Mouse (Mus musculus) kidney, postnatal 0 days (tissue): ENCODE measurements around the gene Cep295nl. TPM values are rescaled to one million over a fixed set of nuclear protein-coding genes. Genes with fewer than 3 reads are reported as not detected.

Source experiments
- ATAC-seq: fragments of 200-750 bp; cut with Nextera tagmentation; replicated peaks from 2 replicates; pipeline ENCODE4 v1.8.0; 2017; ENCODE audit warnings: low read depth, moderate number of reproducible peaks, moderate TSS enrichment, moderate library complexity; ENCODE audit not compliant: low FRiP score
- DNase-seq: peaks from one replicate; pipeline ENCODE4 v3.0.0-alpha.2; 2016; ENCODE audit warnings: low spot score
- H3K27ac ChIP-seq: fragments of 300-500 bp; sonication (generic); 2 replicates; pipeline ENCODE4 v1.5.1; 2014; ENCODE audit warnings: mild to moderate bottlenecking
- H3K27me3 ChIP-seq: fragments of 300-500 bp; sonication (generic); 2 replicates; pipeline ENCODE4 v1.6.1; 2014; ENCODE audit warnings: low read length, mixed read lengths; ENCODE audit not compliant: insufficient read depth
- H3K36me3 ChIP-seq: fragments of 300-500 bp; sonication (generic); 2 replicates; pipeline ENCODE4 v1.6.1; 2014; ENCODE audit warnings: low read length, mixed read lengths; ENCODE audit not compliant: insufficient read depth
- H3K4me1 ChIP-seq: fragments of 300-500 bp; sonication (generic); replicated peaks from 2 replicates; pipeline ENCODE4 v1.6.1; 2014; ENCODE audit warnings: antibody characterized with exemption, low read length, mixed read lengths; ENCODE audit not compliant: insufficient read depth
- H3K4me2 ChIP-seq: fragments of 300-500 bp; sonication (generic); 2 replicates; pipeline ENCODE4 v1.6.1; 2014; ENCODE audit warnings: mild to moderate bottlenecking, low read length, moderate library complexity, mixed read lengths
- H3K4me3 ChIP-seq: fragments of 300-500 bp; sonication (generic); replicated peaks from 2 replicates; pipeline ENCODE4 v1.5.1; 2014; ENCODE audit warnings: low read depth, low read length
- H3K9ac ChIP-seq: fragments of 300-500 bp; sonication (generic); 2 replicates; pipeline ENCODE4 v1.6.1; 2014; ENCODE audit warnings: low read depth, low read length
- H3K9me3 ChIP-seq: fragments of 300-500 bp; sonication (generic); replicated peaks from 2 replicates; pipeline ENCODE4 v1.6.1; 2016; ENCODE audit warnings: low read length, inconsistent platforms, mixed read lengths
- CTCF ChIP-seq: IDR thresholded peaks from 2 replicates; pipeline ENCODE4 v1.5.1; 2016; ENCODE audit warnings: antibody characterized with exemption, low read depth, mild to moderate bottlenecking, moderate library complexity
- WGBS: fragments of 180-500 bp; shearing (Covaris S2); extraction: QIAGEN DNeasy Blood & Tissue Kit; methylation state at CpG from one replicate; pipeline ENCODE4 v1.1.7; 2014; 5-methylcytosine and 5-hydroxymethylcytosine counted together
- polyA plus RNA-seq: library from polyadenylated mRNA; unstranded; fragments of >200 nt; fragmentation: Nextera tagmentation; extraction: Ambion mirVana; gene quantifications from 2 replicates; pipeline ENCODE4 v1.2.1, GENCODE M21; 2015

Cep295nl gene
- polyA plus RNA-seq, 1 experiment from 2014 or later = 0.46 TPM

DNA sequence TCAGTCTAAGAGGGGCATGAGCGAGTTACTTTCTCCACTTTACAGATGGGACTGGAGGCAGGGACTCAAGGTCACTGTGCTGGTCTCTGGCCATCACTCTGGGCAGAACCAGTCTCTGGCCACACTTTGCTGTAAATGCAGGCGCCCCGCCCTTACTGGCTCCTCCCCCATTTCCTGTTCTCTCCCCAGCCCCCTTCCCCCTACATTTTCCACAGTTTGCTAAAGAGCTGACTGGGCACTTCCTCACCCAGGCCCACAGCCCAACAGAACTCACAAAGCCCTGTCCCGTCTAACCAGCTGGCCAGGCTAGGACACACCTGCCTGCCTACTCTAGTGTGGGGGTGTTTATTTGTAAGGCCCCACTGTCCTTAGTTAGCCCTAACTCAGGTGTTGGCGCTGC lies 6.6 kb upstream of the Cep295nl start:
- ATAC-seq (0 out of 2 replicates have a peak, but pooled peaks have one; percentile 37), DNase-seq (peak; percentile 75)
- H3K4me2 ChIP-seq = no peak overlapping the region
- 0 out of 2 replicates have a peak, but pooled peaks cover 4% of the 10 kb centered on the region for H3K36me3 ChIP-seq
- H3K4me1 ChIP-seq = peaks cover 36% of the 10 kb centered on the region
- no peak overlapping the region for H3K9ac ChIP-seq
- no peaks in the 10 kb centered on the region for H3K27me3 ChIP-seq
- peak overlapping the region; percentile 77 for H3K27ac ChIP-seq
- 21% methylated on average over 5 of the region's 5 CpGs for WGBS
- TF ChIP-seq CTCF = no peak
- no peaks in the 10 kb centered on the region for H3K9me3 ChIP-seq
- H3K4me3 ChIP-seq = no peak overlapping the region

DNA sequence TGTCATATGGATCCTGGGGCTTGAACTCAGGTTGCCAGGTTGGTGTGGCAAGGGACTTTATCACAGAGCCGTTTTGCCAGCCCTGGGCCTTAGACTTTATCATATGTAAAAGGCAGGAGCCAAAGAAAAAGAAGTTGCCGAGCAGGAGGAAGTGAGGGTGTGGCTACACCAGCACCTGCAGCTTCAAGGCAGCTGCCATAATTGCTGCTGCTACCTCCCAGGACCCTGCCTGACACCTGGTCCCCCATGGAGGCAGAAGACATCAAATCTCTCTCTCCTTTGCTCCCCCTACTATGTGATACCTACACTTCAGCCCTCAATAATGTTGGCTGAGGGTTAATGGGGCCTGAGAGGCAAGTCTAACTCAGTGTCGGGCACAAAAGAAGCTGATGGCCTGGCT lies 6.1 kb upstream of the Cep295nl start:
- H3K9ac ChIP-seq = no peak overlapping the region
- ATAC-seq (0 out of 2 replicates have a peak, but pooled peaks have one; percentile 3), DNase-seq (no peak)
- H3K4me1 ChIP-seq = peaks cover 32% of the 10 kb centered on the region
- no peak for TF ChIP-seq CTCF
- no peaks in the 10 kb centered on the region for H3K27me3 ChIP-seq
- 0 out of 2 replicates have a peak, but pooled peaks cover 4% of the 10 kb centered on the region for H3K36me3 ChIP-seq
- no peaks in the 10 kb centered on the region for H3K9me3 ChIP-seq
- peak overlapping the region; percentile 77 for H3K27ac ChIP-seq
- H3K4me3 ChIP-seq = no peak overlapping the region
- no peak overlapping the region for H3K4me2 ChIP-seq
- whole genome bisulfite sequencing = 39% methylated on average over 3 of the region's 3 CpGs

DNA sequence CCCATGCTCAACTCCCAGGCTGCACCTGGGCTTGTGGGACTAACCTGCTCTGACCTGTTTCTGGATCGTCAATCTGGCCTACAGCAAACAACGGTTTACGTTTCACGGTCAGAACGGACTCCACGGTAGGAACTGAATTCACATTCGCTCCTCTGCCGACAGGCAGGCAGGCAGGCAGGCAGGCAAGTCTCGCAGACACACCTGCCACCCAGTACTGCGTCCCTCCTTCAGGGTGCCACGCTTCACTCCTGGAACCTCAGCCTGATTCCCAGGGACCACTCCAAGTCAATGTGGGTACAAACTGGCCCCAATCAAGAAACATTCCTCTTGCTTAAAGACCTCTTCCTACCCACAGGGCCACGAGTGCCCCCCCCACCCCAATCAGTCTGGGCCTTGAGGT lies 5.6 kb upstream of the Cep295nl start:
- no peak overlapping the region for H3K27ac ChIP-seq
- ATAC-seq = no peak
- H3K4me2 ChIP-seq = no peak overlapping the region
- H3K4me3 ChIP-seq = no peak overlapping the region
- H3K36me3 ChIP-seq = 0 out of 2 replicates have a peak, but pooled peaks cover 4% of the 10 kb centered on the region
- no peak overlapping the region for H3K9ac ChIP-seq
- peaks cover 34% of the 10 kb centered on the region for H3K4me1 ChIP-seq
- no peak for TF ChIP-seq CTCF
- no peak for DNase-seq
- 61% methylated on average over 12 of the region's 12 CpGs for WGBS
- no peaks in the 10 kb centered on the region for H3K27me3 ChIP-seq
- H3K9me3 ChIP-seq = no peaks in the 10 kb centered on the region

DNA sequence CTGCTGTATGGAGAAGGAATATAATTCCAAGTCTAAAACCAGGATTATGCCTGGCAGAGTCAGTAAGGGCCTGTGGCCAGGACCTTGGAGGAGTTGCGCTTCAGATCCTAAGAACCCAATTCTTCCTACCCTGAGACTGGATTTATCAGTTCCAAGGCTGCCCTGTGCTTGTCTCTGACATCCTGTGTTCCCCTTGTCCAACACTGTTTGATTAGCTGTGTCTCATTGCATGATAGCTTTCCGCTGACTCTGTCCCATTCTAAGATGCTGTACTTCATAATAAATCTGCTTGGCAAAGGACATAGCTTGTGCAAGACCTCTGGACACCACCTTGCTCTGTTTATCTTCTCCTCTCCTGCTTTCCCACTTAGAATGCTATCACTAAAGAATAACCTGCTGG lies 5.1 kb upstream of the Cep295nl start:
- H3K36me3 ChIP-seq = 0 out of 2 replicates have a peak, but pooled peaks cover 2% of the 10 kb centered on the region
- no peak overlapping the region for H3K9ac ChIP-seq
- H3K27me3 ChIP-seq = no peaks in the 10 kb centered on the region
- ATAC-seq (no peak), DNase-seq (no peak)
- no peak for TF ChIP-seq CTCF
- WGBS = 83% methylated on average over 2 of the region's 2 CpGs
- H3K27ac ChIP-seq = no peak overlapping the region
- H3K9me3 ChIP-seq = no peaks in the 10 kb centered on the region
- H3K4me3 ChIP-seq = no peak overlapping the region
- peaks cover 39% of the 10 kb centered on the region for H3K4me1 ChIP-seq
- H3K4me2 ChIP-seq = no peak overlapping the region

DNA sequence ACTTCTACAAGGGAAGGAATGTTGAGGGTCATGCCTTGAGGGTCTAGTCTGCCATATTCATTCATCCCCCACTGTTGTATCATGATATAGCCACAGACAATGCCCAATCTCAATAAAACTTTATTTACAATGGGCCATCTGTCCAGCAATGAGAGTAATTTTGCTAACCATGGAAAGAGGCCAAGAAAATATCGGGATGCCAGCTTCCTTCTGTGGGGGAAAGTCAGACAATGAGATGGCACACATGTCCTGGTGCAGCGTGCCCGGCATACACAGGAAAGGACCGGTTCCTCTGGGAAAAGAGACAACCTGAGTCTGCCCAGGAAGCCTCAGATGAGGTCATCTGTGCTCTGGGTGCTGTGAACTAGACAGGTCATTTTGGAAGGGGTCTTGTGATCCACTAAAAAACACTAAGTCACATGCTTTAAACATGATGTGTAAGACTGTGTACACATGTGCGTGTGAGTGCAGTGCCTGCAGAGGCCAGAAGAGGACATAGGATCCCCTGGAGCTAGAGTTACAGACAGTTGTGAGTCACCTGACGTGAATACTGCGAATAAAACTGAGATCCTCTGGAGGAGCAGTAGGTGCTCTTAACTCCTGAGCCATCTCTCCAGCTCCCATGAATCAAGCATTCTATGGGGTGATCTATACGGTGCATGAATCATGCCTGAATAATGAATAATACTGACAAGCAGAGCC lies 4.2 kb upstream of the Cep295nl start:
- Histone ChIP-seq H3K9ac (no peak overlapping the region), H3K27ac (no peak overlapping the region), H3K4me1 (peaks cover 46% of the 10 kb centered on the region), H3K9me3 (no peaks in the 10 kb centered on the region), H3K27me3 (no peaks in the 10 kb centered on the region), H3K36me3 (no peaks in the 10 kb centered on the region), H3K4me3 (no peak overlapping the region), H3K4me2 (no peak overlapping the region)
- peak; percentile 33; the same call in 1 of the 2 replicates for TF ChIP-seq CTCF
- WGBS = 79% methylated on average over 8 of the region's 8 CpGs
- no peak for DNase-seq
- no peak for ATAC-seq

DNA sequence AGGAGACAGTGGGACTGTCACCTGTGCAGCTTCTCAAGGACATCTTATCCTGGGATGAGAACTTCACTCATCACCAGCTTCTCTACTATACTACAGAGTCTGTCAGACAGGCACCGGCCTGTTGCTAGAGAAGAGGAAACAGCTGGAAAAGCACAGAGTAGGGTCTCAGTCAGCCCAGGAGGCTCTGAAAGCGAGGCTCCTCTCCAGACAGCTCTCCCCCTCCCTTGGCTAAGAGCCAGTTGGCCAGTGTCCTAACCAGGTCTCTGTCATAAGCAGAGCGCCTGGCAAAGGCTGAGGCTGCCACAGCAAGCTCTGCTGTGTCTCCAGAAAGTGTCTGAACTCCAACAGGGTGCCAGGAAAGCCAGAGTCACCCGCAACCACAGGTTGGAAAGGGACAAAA lies 3.4 kb upstream of the Cep295nl start:
- no peak overlapping the region for H3K4me2 ChIP-seq
- H3K36me3 ChIP-seq = no peaks in the 10 kb centered on the region
- TF ChIP-seq CTCF = no peak
- peaks cover 46% of the 10 kb centered on the region for H3K4me1 ChIP-seq
- no peak for DNase-seq
- H3K9ac ChIP-seq = no peak overlapping the region
- no peak for ATAC-seq
- no peak overlapping the region for H3K4me3 ChIP-seq
- H3K27ac ChIP-seq = no peak overlapping the region
- H3K9me3 ChIP-seq = no peaks in the 10 kb centered on the region
- 59% methylated on average over 4 of the region's 4 CpGs for WGBS
- H3K27me3 ChIP-seq = no peaks in the 10 kb centered on the region

DNA sequence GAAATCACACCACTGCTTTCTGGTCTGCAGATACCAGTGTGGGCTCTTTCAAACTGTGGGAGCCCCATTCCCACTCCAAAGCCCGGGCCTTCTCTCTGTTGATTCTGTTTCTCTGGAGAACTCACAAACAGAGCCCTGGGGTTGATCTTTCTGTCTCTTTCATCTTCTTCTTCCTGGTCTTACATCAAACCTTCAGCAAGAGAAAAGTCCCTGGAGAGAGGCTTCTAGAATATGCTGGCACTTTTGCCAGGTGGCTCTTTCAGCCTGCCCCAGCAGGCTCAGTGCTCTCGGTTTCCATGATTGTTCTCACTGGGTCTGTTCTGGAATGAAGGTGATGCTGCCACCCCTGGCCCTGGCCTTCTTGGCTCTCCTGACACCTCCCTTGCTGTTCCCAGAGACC lies 1.3 kb upstream of the Cep295nl start:
- whole genome bisulfite sequencing = 71% methylated on average over 2 of the region's 2 CpGs
- Histone ChIP-seq H3K27me3 (no peaks in the 10 kb centered on the region), H3K4me1 (peaks cover 36% of the 10 kb centered on the region), H3K4me2 (no peak overlapping the region), H3K9me3 (no peaks in the 10 kb centered on the region), H3K9ac (no peak overlapping the region), H3K4me3 (no peak overlapping the region), H3K27ac (no peak overlapping the region), H3K36me3 (no peaks in the 10 kb centered on the region)
- DNase-seq (no peak), ATAC-seq (no peak)
- no peak for TF ChIP-seq CTCF
